Mouse (Mus musculus) splenic B cell, adult 2 months (primary cell): ENCODE measurements around the gene Hp1bp3.
A peak's percentile ranks its signal among the peaks of the same experiment; 100 is the strongest.

Experiments
- DNase-seq: peaks from one replicate; pipeline ENCODE4 v3.0.0-alpha.2; 2011; ENCODE audit warnings: low read depth, low spot score
- H3K27me3 ChIP-seq: 2 replicates; pipeline ENCODE4 v1.6.1; 2012; ENCODE audit warnings: mild to moderate bottlenecking, low read length, moderate library complexity, mixed read lengths; ENCODE audit not compliant: control insufficient read depth, poor library complexity, insufficient read depth, severe bottlenecking
- H3K36me3 ChIP-seq: 2 replicates; pipeline ENCODE4 v1.6.1; 2012; ENCODE audit warnings: mild to moderate bottlenecking, low read length, moderate library complexity, mixed read lengths; ENCODE audit not compliant: control insufficient read depth, poor library complexity, insufficient read depth, severe bottlenecking

Hp1bp3 gene

DNA sequence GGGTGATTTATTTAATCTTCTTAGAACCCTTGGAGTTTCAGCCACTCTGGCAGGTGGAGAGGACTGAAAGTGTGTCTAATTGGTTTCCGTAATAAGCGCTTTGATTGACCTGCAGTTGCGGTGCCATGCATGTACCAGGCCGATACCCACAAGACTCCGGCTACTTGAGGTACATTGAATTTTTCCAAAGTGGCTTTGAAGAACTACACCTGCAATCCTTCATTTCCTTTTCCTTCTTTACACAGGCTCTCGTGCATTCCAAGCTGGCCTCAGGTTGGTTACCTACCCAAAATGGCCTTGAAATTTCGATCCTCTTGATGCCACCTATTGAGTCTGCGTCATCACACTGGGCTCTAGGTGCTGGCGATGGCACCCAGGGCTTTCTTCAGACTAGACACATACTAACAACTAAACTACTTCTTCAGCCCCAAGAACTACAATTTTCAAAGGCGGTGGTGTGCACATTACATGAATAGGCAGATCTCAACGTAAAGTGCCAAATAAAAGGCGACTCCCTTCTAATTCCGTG is 361 bp upstream of the Hp1bp3 start:
- H3K27me3 ChIP-seq = no peaks in the 10 kb centered on the region
- H3K36me3 ChIP-seq = no peaks in the 10 kb centered on the region
- no peak for DNase-seq

DNA sequence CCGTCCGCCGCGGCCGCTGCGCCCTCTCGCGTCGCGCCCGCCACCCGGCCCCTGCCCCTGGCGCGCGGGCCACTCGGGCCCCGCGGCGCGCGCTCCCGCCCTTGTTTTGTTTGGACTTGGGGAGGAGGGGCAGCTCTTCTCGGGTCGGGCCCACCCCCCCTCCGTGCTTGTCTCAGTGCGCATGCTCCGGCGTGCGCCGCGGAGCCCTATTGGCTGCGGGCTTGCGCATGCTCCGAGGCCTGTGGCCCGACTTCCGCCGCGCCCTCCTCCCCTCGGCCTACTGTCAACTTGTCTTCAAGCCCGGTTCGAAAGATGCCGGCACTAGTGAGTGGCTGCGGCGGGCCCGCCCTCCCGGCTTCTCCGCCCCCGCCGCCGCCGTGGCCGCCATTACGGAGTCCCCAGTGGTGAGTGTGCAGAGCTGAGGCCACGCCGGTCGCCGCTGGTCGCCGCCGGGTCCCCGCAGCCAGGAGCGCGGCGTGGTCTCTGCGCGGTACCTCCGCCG is 846 bp downstream of the Hp1bp3 start:
- Histone ChIP-seq H3K27me3 (no peaks in the 10 kb centered on the region), H3K36me3 (no peaks in the 10 kb centered on the region)
- DNase-seq = peak; percentile 99

DNA sequence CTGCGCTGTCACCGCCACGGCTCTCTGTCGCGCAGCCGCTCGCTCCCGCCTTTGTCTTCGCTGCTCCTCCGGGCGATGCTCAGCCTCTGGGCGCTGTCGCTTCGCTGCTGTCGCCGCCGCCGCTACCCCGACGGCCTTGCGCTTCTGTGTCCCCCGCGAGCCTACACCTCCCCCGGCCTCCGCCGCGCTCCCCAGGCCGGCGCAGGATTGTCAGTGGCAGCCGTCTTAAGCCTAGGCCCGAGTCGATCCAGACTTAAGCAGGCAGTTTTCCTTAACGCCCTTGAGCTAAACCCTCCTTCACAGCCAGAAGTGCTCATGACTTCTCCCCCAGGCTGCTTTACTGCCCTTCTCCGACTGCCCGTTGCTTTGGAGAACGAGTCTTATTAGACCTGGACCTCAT is 1.3 kb downstream of the Hp1bp3 start:
- H3K36me3 ChIP-seq = peaks cover 2% of the 10 kb centered on the region; the same call in 1 of the 2 replicates
- DNase-seq = no peak
- no peaks in the 10 kb centered on the region for H3K27me3 ChIP-seq

DNA sequence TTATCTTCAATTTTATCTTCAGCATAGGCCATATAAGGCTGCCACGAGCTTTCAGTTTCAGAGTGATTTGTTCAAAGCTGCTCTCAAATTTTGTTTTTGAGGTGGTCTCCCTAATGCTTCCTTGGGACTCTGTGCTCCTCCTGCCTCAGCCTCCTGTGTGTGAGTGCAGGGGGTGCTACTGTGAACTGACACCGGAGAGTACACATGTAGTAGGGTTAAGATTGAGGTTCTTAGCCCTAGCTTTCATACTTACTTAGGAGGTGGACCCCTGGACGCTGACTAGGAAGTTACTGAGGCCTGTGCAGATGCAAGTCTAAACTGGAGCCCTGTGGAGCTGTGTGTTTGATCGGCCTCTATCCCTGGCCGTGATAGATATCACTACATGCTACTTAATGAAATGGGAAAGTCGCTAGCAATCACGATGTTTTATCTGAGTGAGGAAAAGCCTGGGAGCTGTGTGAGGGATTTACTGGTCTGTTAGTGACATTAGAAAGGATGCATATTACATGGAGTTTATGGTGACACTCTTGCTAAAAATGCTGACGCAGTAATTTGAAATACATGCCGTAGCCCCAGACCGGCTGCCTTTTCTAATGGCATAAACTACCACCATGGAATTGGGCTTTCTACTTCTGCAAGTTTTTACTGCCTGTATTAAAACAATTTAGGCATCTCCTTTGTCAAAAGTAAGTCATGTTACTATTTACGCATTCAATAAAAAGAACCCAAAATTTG is 2.0 kb downstream of the Hp1bp3 start:
- no peaks in the 10 kb centered on the region for H3K27me3 ChIP-seq
- peaks cover 4% of the 10 kb centered on the region; the same call in 1 of the 2 replicates for H3K36me3 ChIP-seq
- no peak for DNase-seq

DNA sequence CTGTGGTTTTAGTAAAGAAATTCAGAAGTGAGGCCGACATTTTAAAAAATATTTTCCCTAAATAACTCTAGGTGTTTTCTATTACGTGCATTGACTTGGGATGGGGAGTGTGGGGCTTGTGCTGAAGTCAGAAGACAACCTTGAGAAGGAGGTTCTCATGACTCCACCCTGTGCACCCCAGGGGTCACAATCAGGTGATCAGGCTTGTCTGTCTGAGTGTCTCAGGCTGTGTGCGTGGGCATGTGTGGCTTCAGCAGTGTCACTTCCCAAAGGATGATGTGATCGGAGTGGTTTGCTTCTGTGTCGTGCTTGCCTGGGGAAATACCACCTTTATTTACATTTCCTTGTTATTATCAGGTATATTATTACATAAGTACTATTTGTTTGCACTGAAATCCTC is 3.2 kb downstream of the Hp1bp3 start:
- DNase-seq = no peak
- H3K27me3 ChIP-seq = no peaks in the 10 kb centered on the region

DNA sequence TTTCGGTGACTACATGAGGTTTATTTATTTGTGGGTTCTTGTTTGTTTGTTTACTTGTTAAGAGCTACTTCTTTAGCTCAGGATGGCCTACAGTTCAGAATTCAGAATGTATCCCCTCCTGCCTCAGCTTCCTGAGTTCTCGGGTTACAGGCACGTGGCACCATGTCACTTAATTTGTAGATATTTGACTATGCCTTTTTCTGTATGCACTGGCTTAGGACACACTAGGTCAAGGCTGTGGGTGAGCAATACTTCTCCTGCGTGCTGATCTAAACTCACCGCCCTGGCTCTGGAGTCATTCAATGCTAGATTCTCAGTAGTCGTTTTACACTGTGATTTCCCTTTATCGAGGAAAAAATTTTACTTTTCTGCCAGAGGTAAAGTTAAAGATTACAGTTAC is 4.7 kb downstream of the Hp1bp3 start:
- no peak for DNase-seq
- H3K27me3 ChIP-seq = no peaks in the 10 kb centered on the region
- H3K36me3 ChIP-seq = peaks cover 12% of the 10 kb centered on the region; the same call in 1 of the 2 replicates

More for the DNA sequence above, 3.2 kb downstream of the Hp1bp3 start:
- H3K36me3 ChIP-seq = peaks cover 10% of the 10 kb centered on the region; the same call in 1 of the 2 replicates

DNA sequence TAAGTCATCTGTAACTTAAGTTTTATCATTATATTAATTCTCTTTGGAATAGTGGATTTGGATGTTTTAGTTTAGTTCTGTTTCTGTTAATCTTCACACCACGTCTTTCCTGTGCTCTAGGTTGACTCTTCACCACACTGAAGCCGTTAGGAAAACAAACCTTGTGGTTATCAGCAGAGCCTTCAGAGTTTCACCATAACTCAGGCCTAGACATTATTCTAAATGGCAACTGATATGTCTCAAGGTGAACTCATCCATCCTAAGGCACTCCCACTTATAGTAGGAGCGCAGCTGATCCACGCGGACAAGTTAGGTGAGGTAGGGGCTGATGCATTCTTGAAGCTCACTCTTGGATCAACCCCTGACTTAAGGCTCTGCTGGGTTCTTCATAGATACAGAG is 5.3 kb downstream of the Hp1bp3 start:
- no peaks in the 10 kb centered on the region for H3K27me3 ChIP-seq
- no peak for DNase-seq
- peaks cover 15% of the 10 kb centered on the region; the same call in 1 of the 2 replicates for H3K36me3 ChIP-seq

DNA sequence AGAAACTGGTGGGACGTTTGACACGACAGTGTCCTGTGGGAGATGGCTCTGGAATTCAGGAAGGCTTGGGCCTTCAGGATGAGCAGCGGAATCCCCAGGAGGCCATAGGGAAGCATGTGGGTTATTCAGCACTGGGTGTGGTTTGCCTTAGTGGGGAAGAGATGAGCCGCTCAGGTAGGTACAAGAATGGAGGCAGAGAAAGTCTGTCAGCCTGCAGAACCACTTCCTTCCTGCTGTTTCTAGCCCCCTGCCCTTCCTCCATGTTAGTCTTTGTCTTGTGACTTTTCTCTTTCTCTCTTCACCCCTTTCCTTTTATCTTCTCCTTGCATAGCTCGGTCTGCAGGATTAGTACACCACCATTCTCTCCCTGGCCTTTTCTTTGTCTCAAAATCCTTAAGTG is 6.3 kb downstream of the Hp1bp3 start:
- Histone ChIP-seq H3K36me3 (peaks cover 21% of the 10 kb centered on the region), H3K27me3 (no peaks in the 10 kb centered on the region)
- DNase-seq = no peak

DNA sequence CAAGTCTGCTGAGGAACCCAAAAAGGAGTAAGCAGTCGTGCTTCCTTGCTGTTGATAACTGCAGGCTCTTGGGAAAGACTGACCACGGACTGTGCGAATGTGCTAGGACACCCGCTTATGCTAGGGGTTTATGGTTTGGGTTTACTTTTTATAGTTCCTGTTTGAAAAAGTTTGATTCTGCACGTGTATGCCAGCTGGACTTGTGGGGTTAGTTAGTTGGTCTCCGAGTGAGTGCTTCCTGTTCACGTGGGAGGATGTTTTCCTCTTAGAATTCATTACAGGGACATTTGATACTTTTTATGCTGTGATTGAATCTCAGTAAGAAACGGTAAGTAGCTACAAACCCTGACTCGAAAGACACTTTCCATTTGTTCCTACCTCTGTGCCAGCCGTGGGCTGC is 7.5 kb downstream of the Hp1bp3 start:
- Histone ChIP-seq H3K27me3 (no peaks in the 10 kb centered on the region), H3K36me3 (peaks cover 27% of the 10 kb centered on the region)
- no peak for DNase-seq

DNA sequence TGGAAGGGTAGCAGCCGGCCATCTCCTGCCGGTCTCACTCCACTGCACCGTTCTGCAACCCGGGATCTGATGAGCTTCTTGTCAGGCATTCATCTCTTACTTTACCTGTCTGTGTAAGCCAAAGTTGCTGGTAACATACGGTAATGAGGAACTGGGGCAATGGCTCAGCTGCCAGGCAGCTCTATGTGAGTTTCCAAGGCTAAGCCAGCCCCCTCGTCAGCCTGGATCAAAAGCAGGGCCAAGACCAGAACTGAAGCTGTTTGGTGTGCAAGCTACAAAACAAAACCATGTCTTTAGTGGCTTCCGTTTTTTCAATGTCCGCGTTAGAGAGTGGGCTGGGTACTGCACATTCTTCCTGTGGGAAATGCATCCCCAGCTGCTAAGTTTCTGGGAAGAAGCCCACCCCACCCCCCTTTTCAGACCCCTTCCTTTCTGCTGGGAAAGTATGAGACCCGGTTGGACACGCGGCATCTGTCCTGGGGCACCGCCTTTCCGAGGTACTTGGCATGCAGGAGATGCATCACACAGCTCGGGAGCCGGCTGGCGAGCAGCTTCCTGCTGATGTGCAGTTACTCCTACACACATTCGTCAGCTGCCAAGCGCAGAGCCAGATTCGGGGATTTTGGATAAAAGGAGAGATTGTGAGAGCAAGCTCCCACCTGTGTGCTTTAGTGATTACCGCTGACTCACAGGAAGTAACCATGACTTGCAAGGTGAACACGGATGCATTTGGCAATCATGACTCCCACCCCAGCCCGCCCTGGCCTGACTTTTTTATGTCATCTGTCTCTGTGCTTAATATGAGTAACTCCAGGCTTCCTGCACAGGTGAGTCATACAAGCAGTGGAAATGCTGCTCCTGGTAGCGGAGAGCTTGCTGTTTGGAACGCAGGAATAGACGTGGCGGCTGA is 30.9 kb downstream of the Hp1bp3 start:
- H3K27me3 ChIP-seq = no peaks in the 10 kb centered on the region
- DNase-seq = no peak
- H3K36me3 ChIP-seq = peaks cover 14% of the 10 kb centered on the region; the same call in 1 of the 2 replicates

DNA sequence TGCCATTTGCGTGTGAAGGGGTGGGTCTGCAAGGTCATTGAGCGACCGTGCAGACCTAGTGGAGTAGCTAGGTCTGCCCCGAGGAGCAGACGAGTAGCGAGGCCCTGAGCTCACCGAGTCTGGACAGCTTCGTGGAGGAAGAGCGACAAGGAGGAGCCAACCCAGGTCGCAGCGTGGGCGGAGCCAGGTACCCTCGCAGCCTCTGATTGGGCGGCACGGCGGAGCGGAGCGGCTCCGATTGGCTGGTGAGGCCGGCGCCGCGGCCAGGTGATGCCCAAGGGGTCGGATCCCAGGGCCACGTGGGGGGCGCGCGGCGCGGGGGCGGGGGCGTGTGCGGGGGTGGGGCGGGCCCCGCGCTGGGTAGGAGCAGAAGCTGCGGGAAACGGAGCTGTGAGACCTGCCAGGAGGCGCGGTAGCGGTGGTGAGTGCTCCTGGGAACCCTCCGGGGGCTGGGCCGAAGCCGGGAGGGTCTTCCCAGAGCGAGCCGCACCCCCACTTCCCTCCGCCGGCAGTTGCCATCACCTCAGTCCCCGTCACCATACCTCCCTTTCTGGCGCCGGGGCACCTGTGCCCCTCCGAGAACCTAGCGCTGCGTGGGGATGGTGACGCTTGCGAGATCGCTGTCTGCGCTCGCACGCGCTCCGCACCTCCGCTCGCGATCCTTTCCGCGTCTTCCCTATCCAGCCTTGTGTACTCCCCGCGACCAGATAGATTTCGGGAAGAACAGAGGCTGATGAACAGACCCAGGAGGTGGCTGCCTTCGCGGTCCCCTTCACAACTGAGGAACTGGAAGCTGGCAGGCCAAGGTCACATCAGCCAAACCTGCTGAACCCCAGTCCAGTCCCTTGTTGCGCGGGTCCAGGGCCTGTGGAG is 34.2 kb downstream of the Hp1bp3 start, which contains the start of the genes Sh2d5 and Kif17:
Gene Sh2d5 (plus strand): TSS at position 316 of the 873 bp plus-strand sequence.
Gene Kif17 (plus strand): TSS at position 348 of the 873 bp plus-strand sequence.
- Histone ChIP-seq H3K27me3 (no peaks in the 10 kb centered on the region), H3K36me3 (no peaks in the 10 kb centered on the region)
- peak; percentile 89 for DNase-seq

DNA sequence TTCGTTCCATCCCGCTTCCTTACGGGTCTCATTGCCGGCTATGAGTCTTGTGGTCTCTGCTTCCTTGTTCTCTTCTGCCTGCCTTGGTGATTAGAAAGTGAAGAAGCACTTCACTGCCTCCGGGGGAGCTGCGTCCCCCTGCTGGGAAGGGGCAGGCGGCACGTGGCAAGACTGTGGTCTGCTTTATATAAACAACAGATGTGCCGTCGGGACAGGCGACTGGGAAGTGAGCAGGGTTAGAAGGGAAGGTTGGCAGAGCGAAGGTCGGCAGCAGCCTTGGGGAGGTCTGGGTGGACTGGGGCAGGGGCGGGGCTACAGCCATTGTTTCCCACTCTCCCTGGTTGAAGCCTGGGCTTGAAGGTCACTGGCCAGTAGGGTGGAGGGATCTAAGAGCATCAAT is 35.7 kb downstream of the Hp1bp3 start:
- DNase-seq = peak; percentile 39
- H3K36me3 ChIP-seq = no peaks in the 10 kb centered on the region
- no peaks in the 10 kb centered on the region for H3K27me3 ChIP-seq

DNA sequence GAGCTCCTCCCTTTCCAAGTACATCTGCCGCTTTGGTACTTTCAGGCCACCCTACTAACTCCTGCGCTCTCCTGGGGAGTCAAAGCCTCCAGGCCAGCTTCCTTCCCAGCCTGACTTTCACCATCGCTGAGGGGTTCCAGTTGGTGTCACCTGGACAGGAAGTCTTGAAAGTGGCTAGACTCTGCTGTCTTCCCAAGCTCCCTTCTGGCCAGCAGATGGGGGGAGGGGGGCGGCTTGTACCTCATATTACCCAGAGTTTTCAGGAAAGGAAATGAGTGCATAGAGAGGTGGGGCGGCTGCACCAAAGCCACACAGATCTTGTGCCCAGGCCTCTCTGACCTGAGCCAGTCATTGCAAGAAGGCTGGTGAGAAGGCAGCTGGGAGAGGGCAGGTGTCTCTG is 36.1 kb downstream of the Hp1bp3 start:
- no peak for DNase-seq
- no peaks in the 10 kb centered on the region for H3K27me3 ChIP-seq
- H3K36me3 ChIP-seq = no peaks in the 10 kb centered on the region

DNA sequence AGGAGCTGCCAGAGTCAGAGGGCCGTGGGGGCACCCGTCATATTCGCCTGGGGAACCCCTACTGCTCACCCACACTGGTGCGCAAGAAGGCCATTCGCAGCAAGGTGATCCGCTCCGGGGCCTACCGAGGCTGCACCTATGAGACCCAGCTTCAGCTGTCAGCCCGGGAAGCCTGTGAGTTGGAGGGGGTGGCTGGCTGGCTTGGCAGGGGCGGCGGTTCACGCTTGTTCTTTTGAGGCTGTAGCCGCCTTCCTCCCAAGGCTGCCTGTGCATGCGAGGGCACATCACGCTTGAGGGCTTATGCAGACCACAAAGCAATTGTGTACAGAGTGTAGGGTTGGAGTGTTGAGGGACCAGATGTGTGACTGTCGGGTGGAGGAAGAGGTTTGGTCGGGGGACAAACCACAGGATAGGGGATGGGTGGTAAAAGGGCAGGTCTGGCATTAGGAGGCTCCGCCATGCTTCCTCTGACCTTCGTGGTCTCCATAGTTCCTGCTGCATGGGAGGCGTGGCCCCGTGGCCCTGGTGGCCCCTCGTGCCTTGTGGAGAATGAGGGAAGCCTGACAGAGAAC is 41.1 kb downstream of the Hp1bp3 start:
- peak; percentile 20 for DNase-seq
- H3K27me3 ChIP-seq = no peaks in the 10 kb centered on the region

More for the DNA sequence above, 41.1 kb downstream of the Hp1bp3 start:
- no peaks in the 10 kb centered on the region for H3K36me3 ChIP-seq
